Mouse (Mus musculus) spleen, adult 10 weeks (tissue): ENCODE data around the gene Vmn1r185. TPM values are rescaled to one million over a fixed set of nuclear protein-coding genes. Genes with fewer than 3 reads are reported as not detected.

Source experiments
- polyA plus RNA-seq: library from polyadenylated mRNA; stranded (reverse); fragments of 350-450 nt; fragmentation: Illumina TruSeq; extraction: RNeasy Lipid Tissue Mini Kit (QIAGEN cat#74804); gene quantifications from one replicate; pipeline ENCODE4 v1.2.3, GENCODE M21; 2015; ENCODE audit warnings: low replicate concordance; ENCODE audit not compliant: insufficient read depth

Vmn1r185 gene
- polyA plus RNA-seq: not detected

GRCm38 (mm10) chr7:26618364-26618763 is at the start of gene Vmn1r185:
Vmn1r185 (minus strand) TSS chr7:26618464.

Other genes starting within 250 kb of the Vmn1r185 start
- not detected for gene Nlrp9c, start 214.8 kb downstream of the Vmn1r185 start, polyA plus RNA-seq
- not detected for gene Nlrp4a, start 183.4 kb downstream of the Vmn1r185 start, polyA plus RNA-seq
- not detected for gene Nlrp9a, start 83.4 kb downstream of the Vmn1r185 start, polyA plus RNA-seq
- not detected for gene Cyp2b23, start 68.0 kb upstream of the Vmn1r185 start, polyA plus RNA-seq
- not detected for gene Cyp2b19, start 138.7 kb upstream of the Vmn1r185 start, polyA plus RNA-seq
- not detected for gene Cyp2g1, start 190.4 kb upstream of the Vmn1r185 start, polyA plus RNA-seq
- gene Cyp2a5, start 216.8 kb upstream of the Vmn1r185 start, polyA plus RNA-seq: not detected